ENCODE assay signal across 17 mouse cellular contexts in genomic region chr7:67639006-67639405, GRCm38 (mm10). TPM values are rescaled to one million over a fixed set of nuclear protein-coding genes. Genes with fewer than 3 reads are reported as not detected.
DNase-seq lines count a peak whose midpoint lies in the region; ATAC-seq lines count a peak whose summit lies in the region.
"Had no signal": no experiment of that assay in that cellular context is flagged by ENCODE, and none has a peak within 500 bp of the region (broad histone marks: within the 10 kb centered on the region; RNA-seq: fewer than 3 reads in every experiment).

No protein-coding gene starts in this region.

- peak; percentile 48 for DNase-seq in adrenal gland, postnatal 14 days
- DNase-seq in adrenal gland, adult 8-10 months, result no peak
- DNase-seq in hindbrain, embryonic 11.5 days (ENCODE audit: low spot score), result no peak
- no peak for DNase-seq in hindbrain, embryonic 10.5 days (ENCODE audit: low spot score)
- peak; percentile 19 for DNase-seq in right cerebral cortex, adult 18-20 months
- DNase-seq in right cerebral cortex, postnatal 4 days, result no peak
- no peak for DNase-seq in midbrain, embryonic 14.5 days
- no peak for DNase-seq in cerebellum, adult 18-20 months
- DNase-seq: cerebellum, adult 2 months; gastrocnemius, adult 2 months; heart, postnatal 36 days; kidney, adult 8-10 months had no signal

- H3K4me1 ChIP-seq in hindbrain, embryonic 11.5 days (replicated peaks; ENCODE audit: control insufficient read depth, insufficient read depth, low read length), result no peaks in the 10 kb centered on the region; the same call in 1 of the 2 replicates
- peaks cover 12% of the 10 kb centered on the region for H3K4me1 ChIP-seq in hindbrain, embryonic 10.5 days (replicated peaks)
- peaks cover 7% of the 10 kb centered on the region; the same call in 1 of the 2 replicates for H3K4me1 ChIP-seq in midbrain, embryonic 14.5 days (ENCODE audit: control insufficient read depth, insufficient read depth, low read length)

- H3K27ac ChIP-seq in hindbrain, embryonic 11.5 days (ENCODE audit: low read depth, low read length), result 0 out of 2 replicates have a peak overlapping the region, but pooled peaks have one; percentile 13
- no peak overlapping the region for H3K27ac ChIP-seq in hindbrain, embryonic 10.5 days
- H3K27ac ChIP-seq in midbrain, embryonic 14.5 days (replicated peaks; ENCODE audit: low read depth, low read length), result no peak overlapping the region
- H3K27ac ChIP-seq: embryonic facial prominence, embryonic 10.5 days; forebrain, embryonic 15.5 days; gastrocnemius, adult 2 months; liver, embryonic 12.5 days; midbrain, embryonic 12.5 days had no signal

- no peak overlapping the region for H3K4me3 ChIP-seq in hindbrain, embryonic 11.5 days (ENCODE audit: low read depth, low read length)
- no peak overlapping the region for H3K4me3 ChIP-seq in hindbrain, embryonic 10.5 days
- H3K4me3 ChIP-seq in midbrain, embryonic 14.5 days (replicated peaks; ENCODE audit: low read depth, low read length), result no peak overlapping the region
- H3K4me3 ChIP-seq: embryonic facial prominence, embryonic 10.5 days; erythroblast, embryonic 14.5 days; forebrain, embryonic 15.5 days; gastrocnemius, adult 2 months; liver, embryonic 12.5 days; midbrain, embryonic 12.5 days had no signal

- WGBS in hindbrain, embryonic 11.5 days, result 47% methylated on average over 3 of the region's 3 CpGs
- 50% methylated on average over 3 of the region's 3 CpGs for whole genome bisulfite sequencing in hindbrain, embryonic 10.5 days
- 42% methylated on average over 3 of the region's 3 CpGs for WGBS in midbrain, embryonic 14.5 days

- no peak for ATAC-seq in hindbrain, embryonic 11.5 days (ENCODE audit: low FRiP score)
- ATAC-seq in midbrain, embryonic 14.5 days (ENCODE audit: low FRiP score, low TSS enrichment), result no peak
- ATAC-seq: forebrain, embryonic 15.5 days; liver, embryonic 12.5 days had no signal

- H3K4me2 ChIP-seq in hindbrain, embryonic 11.5 days (replicated peaks; ENCODE audit: low read depth, low read length), result no peak overlapping the region
- no peak overlapping the region for H3K4me2 ChIP-seq in midbrain, embryonic 14.5 days (ENCODE audit: low read length)
- H3K4me2 ChIP-seq: forebrain, embryonic 15.5 days; liver, embryonic 12.5 days; midbrain, embryonic 12.5 days had no signal

- no peaks in the 10 kb centered on the region for H3K9me3 ChIP-seq in hindbrain, embryonic 11.5 days (ENCODE audit: control insufficient read depth, low read length)
- no peaks in the 10 kb centered on the region for H3K9me3 ChIP-seq in hindbrain, embryonic 10.5 days
- H3K9me3 ChIP-seq in midbrain, embryonic 14.5 days (ENCODE audit: control insufficient read depth, low read length), result no peaks in the 10 kb centered on the region
- H3K9me3 ChIP-seq: embryonic facial prominence, embryonic 10.5 days; forebrain, embryonic 15.5 days; liver, embryonic 12.5 days; midbrain, embryonic 12.5 days had no signal

- no peaks in the 10 kb centered on the region for H3K27me3 ChIP-seq in hindbrain, embryonic 11.5 days (ENCODE audit: control insufficient read depth, insufficient read depth, low read length)
- no peaks in the 10 kb centered on the region for H3K27me3 ChIP-seq in hindbrain, embryonic 10.5 days (ENCODE audit: insufficient read depth, poor library complexity, severe bottlenecking)
- H3K27me3 ChIP-seq in midbrain, embryonic 14.5 days (ENCODE audit: control insufficient read depth, insufficient read depth, low read length), result no peaks in the 10 kb centered on the region
- H3K27me3 ChIP-seq: forebrain, embryonic 15.5 days; liver, embryonic 12.5 days; midbrain, embryonic 12.5 days had no signal

- no peak overlapping the region for H3K9ac ChIP-seq in hindbrain, embryonic 11.5 days (ENCODE audit: low read depth, low read length)
- H3K9ac ChIP-seq in midbrain, embryonic 14.5 days (replicated peaks; ENCODE audit: low read length), result no peak overlapping the region
- H3K9ac ChIP-seq: forebrain, embryonic 15.5 days; liver, embryonic 12.5 days; midbrain, embryonic 12.5 days had no signal

- H3K36me3 ChIP-seq in hindbrain, embryonic 11.5 days (ENCODE audit: control insufficient read depth, insufficient read depth, low read length), result no peaks in the 10 kb centered on the region
- no peaks in the 10 kb centered on the region for H3K36me3 ChIP-seq in hindbrain, embryonic 10.5 days
- H3K36me3 ChIP-seq in midbrain, embryonic 14.5 days (ENCODE audit: control insufficient read depth, insufficient read depth, low read length), result peaks cover 28% of the 10 kb centered on the region

RNA-seq across cellular contexts. Expression of gene Lrrc28, which starts 6.1 kb away (rescaled TPM):
- total RNA-seq in adrenal gland, postnatal 14 days (2021), result 19.5 and 19.8 TPM in 2 replicates
- 10 to 100 TPM; 24.7 to 32.5 (median 27.5) TPM for total RNA-seq in adrenal gland, adult 8-10 months (2022)
- polyA plus RNA-seq in hindbrain, embryonic 11.5 days (2014; fragmentation: Nextera tagmentation; extraction: Ambion mirVana), result 26.3 and 27.2 TPM in 2 replicates
- polyA plus RNA-seq in hindbrain, embryonic 10.5 days (2016; fragmentation: Nextera tagmentation; extraction: Ambion mirVana), result 19.9 and 25.1 TPM in 2 replicates
- polyA plus RNA-seq in midbrain, embryonic 14.5 days (2014; fragmentation: Nextera tagmentation; extraction: Ambion mirVana), result 27.7 and 39.7 TPM in 2 replicates

RNA-seq across cellular contexts. Expression of gene Ttc23, which starts 8.2 kb away (rescaled TPM):
- 26.6 and 29.6 TPM in 2 replicates for total RNA-seq in adrenal gland, postnatal 14 days (2021)
- 10 to 100 TPM; 41.4 to 55.0 (median 44.1) TPM for total RNA-seq in adrenal gland, adult 8-10 months (2022)
- 32.4 and 33.3 TPM in 2 replicates for polyA plus RNA-seq in hindbrain, embryonic 11.5 days (2014; fragmentation: Nextera tagmentation; extraction: Ambion mirVana)
- polyA plus RNA-seq in hindbrain, embryonic 10.5 days (2016; fragmentation: Nextera tagmentation; extraction: Ambion mirVana), result 34.3 and 34.4 TPM in 2 replicates
- 5.7 and 12.8 TPM in 2 replicates for polyA plus RNA-seq in midbrain, embryonic 14.5 days (2014; fragmentation: Nextera tagmentation; extraction: Ambion mirVana)
- polyA plus RNA-seq: erythroblast, embryonic 14.5 days had no signal

Comparison
In these comparisons a context has a peak if more than half of its experiments do, and no peak if none do; other contexts are left out.
1. DNase-seq: peak in adrenal gland, postnatal 14 days (single experiment) and right cerebral cortex, adult 18-20 months (single experiment); none in adrenal gland, adult 8-10 months (single experiment), hindbrain, embryonic 11.5 days (single experiment), hindbrain, embryonic 10.5 days (single experiment), right cerebral cortex, postnatal 4 days (single experiment), midbrain, embryonic 14.5 days (single experiment) and cerebellum, adult 18-20 months (0 of 2).